Mouse (Mus musculus) gastrocnemius, adult 2 months (tissue): ENCODE data around the gene Mybbp1a. TPM values are rescaled to one million over a fixed set of nuclear protein-coding genes. Genes with fewer than 3 reads are reported as not detected.
A peak's percentile ranks its signal among the peaks of the same experiment; 100 is the strongest.

ENCODE experiments used
- DNase-seq: peaks from one replicate; pipeline ENCODE4 v3.0.0; 2022
- H3K27ac ChIP-seq: fragments of 200-600 bp; 2 replicates; pipeline ENCODE4 v1.8.1; 2022; ENCODE audit warnings: mild to moderate bottlenecking
- H3K4me3 ChIP-seq: fragments of 200-600 bp; 2 replicates; pipeline ENCODE4 v1.8.1; 2022; ENCODE audit warnings: mild to moderate bottlenecking, moderate library complexity
- CTCF ChIP-seq: fragments of 200-600 bp; IDR thresholded peaks from 2 replicates; pipeline ENCODE4 v1.8.1; 2022; ENCODE audit warnings: antibody characterized with exemption, mild to moderate bottlenecking, moderate library complexity
- intact Hi-C: fragments of 180-260 bp; cut with DNase I; formaldehyde crosslinking; loops from one replicate; pipeline ENCODE4 v1.15.1; 2025
- long read RNA-seq, 2 experiments: library from polyadenylated mRNA; stranded (forward); transcript quantifications; one replicate each; pipeline ENCODE4 v2.0.0; 2021
- total RNA-seq, 2 experiments: library from RNA; stranded (reverse); gene quantifications; 2 replicates each; pipeline ENCODE4 v1.2.3; 2021

Mybbp1a gene
- 10 to 100 TPM; 60.2 to 60.9 TPM for total RNA-seq
- long read RNA-seq, experiment 1, full-length matches to known transcripts: 95 of 124 reads
- long read RNA-seq, experiment 1, partial matches to known transcripts: 18 of 124 reads
- long read RNA-seq, experiment 1, other reads (novel, unspliced or antisense): 11 of 124 reads
- long read RNA-seq, experiment 2, full-length matches to known transcripts: 93 of 116 reads
- long read RNA-seq, experiment 2, partial matches to known transcripts: 18 of 116 reads
- long read RNA-seq, experiment 2, other reads (novel, unspliced or antisense): 5 of 116 reads

- no peak for TF ChIP-seq CTCF
- peak within 1 kb of the TSS; percentile 90 for H3K27ac ChIP-seq
- H3K4me3 ChIP-seq: peak within 1 kb of the TSS; percentile 78
- peak; percentile 99 for DNase-seq
- intact Hi-C loops: loop anchor here (5.0 kb wide), 1 partner anchor 46 kb away; the partner anchor contains the start of gene Spns2
These were observed at the start of gene Mybbp1a for GRCm38 (mm10) chr11:72440965-72441664. TSS of gene Mybbp1a (plus strand) at chr11:72441355.

GRCm38 (mm10) chr11:72393243-72393642, 47.9 kb upstream of the Mybbp1a start:
- intact Hi-C loops: no loop called here
- H3K4me3 ChIP-seq: peak overlapping the region; percentile 41
- peak overlapping the region; percentile 92 for H3K27ac ChIP-seq
- peak; percentile 9 for DNase-seq
- no peak for TF ChIP-seq CTCF

- Histone ChIP-seq H3K4me3 (peak overlapping the region; percentile 41), H3K27ac (peak overlapping the region; percentile 92)
- peak; percentile 87 for DNase-seq
- TF ChIP-seq CTCF: no peak
- intact Hi-C loops: no loop called here
These were observed 47.5 kb upstream of the Mybbp1a start for GRCm38 (mm10) chr11:72393669-72394068.

- no peak for TF ChIP-seq CTCF
- Histone ChIP-seq H3K27ac (peak overlapping the region; percentile 92), H3K4me3 (0 out of 2 replicates have a peak overlapping the region, but pooled peaks have one; percentile 3)
- intact Hi-C loops: no loop called here
- peak; percentile 19 for DNase-seq
These were observed 46.5 kb upstream of the Mybbp1a start for GRCm38 (mm10) chr11:72394694-72395093.

- intact Hi-C loops: loop anchor here (2.0 kb wide), 1 partner anchor 15 kb away; the partner anchor contains the start of gene Smtnl2
- H3K27ac ChIP-seq: peak overlapping the region; percentile 92
- no peak for TF ChIP-seq CTCF
These were observed 45.5 kb upstream of the Mybbp1a start for GRCm38 (mm10) chr11:72395652-72396051.

GRCm38 (mm10) chr11:72396621-72397020, 44.5 kb upstream of the Mybbp1a start:
- peak; percentile 72 for DNase-seq
- intact Hi-C loops: loop anchor here (2.0 kb wide), 1 partner anchor 14 kb away; the partner anchor contains the start of gene Smtnl2
- no peak for TF ChIP-seq CTCF
- Histone ChIP-seq H3K27ac (peak overlapping the region; percentile 92), H3K4me3 (peak overlapping the region; percentile 53)

More at GRCm38 (mm10) chr11:72395652-72396051, 45.5 kb upstream of the Mybbp1a start:
- H3K4me3 ChIP-seq: peak overlapping the region; percentile 53
- peak; percentile 69 for DNase-seq

- TF ChIP-seq CTCF: no peak
- peak overlapping the region; percentile 53 for H3K4me3 ChIP-seq
- peak overlapping the region; percentile 92 for H3K27ac ChIP-seq
- intact Hi-C loops: loop anchor here (2.0 kb wide), 1 partner anchor 14 kb away; the partner anchor contains the start of gene Smtnl2
- DNase-seq: peak; percentile 92
These were observed 44.1 kb upstream of the Mybbp1a start for GRCm38 (mm10) chr11:72397072-72397471.

GRCm38 (mm10) chr11:72397811-72398525, 43.2 kb upstream of the Mybbp1a start:
- Histone ChIP-seq H3K4me3 (peak overlapping the region; percentile 53), H3K27ac (peak overlapping the region; percentile 92)
- no peak for DNase-seq
- intact Hi-C loops: loop anchor here (2.0 kb wide), 1 partner anchor 13 kb away; the partner anchor contains the start of gene Smtnl2
- no peak for TF ChIP-seq CTCF

GRCm38 (mm10) chr11:72401068-72401467, 40.1 kb upstream of the Mybbp1a start:
- H3K27ac ChIP-seq: peak overlapping the region; percentile 82
- intact Hi-C loops: no loop called here
- peak overlapping the region; percentile 29 for H3K4me3 ChIP-seq
- no peak for TF ChIP-seq CTCF
- DNase-seq: peak; percentile 25

- H3K4me3 ChIP-seq: peak overlapping the region; percentile 46
- H3K27ac ChIP-seq: peak overlapping the region; percentile 82
- peak; percentile 72 for DNase-seq
- intact Hi-C loops: no loop called here
- no peak for TF ChIP-seq CTCF
These were observed 39.1 kb upstream of the Mybbp1a start for GRCm38 (mm10) chr11:72402017-72402416.

- no peak for TF ChIP-seq CTCF
- peak; percentile 47 for DNase-seq
- Histone ChIP-seq H3K27ac (peak overlapping the region; percentile 82), H3K4me3 (peak overlapping the region; percentile 46)
- intact Hi-C loops: no loop called here
These were observed 38.2 kb upstream of the Mybbp1a start for GRCm38 (mm10) chr11:72402969-72403368.

GRCm38 (mm10) chr11:72405532-72405931, 35.6 kb upstream of the Mybbp1a start:
- peak; percentile 47 for DNase-seq
- intact Hi-C loops: no loop called here
- TF ChIP-seq CTCF: no peak
- H3K27ac ChIP-seq: peak overlapping the region; percentile 98
- H3K4me3 ChIP-seq: peak overlapping the region; percentile 93
